Mouse (Mus musculus) lung, postnatal 36 days (tissue): ENCODE data around the gene Mum1.

ENCODE experiments used
- DNase-seq: peaks from one replicate; pipeline ENCODE4 v3.0.0; 2022; ENCODE audit warnings: mixed read lengths

The Mum1 gene

GRCm38 (mm10) chr10:80273847-80274246, 47.6 kb downstream of the Mum1 start:
- DNase-seq = peak; percentile 73

DNA sequence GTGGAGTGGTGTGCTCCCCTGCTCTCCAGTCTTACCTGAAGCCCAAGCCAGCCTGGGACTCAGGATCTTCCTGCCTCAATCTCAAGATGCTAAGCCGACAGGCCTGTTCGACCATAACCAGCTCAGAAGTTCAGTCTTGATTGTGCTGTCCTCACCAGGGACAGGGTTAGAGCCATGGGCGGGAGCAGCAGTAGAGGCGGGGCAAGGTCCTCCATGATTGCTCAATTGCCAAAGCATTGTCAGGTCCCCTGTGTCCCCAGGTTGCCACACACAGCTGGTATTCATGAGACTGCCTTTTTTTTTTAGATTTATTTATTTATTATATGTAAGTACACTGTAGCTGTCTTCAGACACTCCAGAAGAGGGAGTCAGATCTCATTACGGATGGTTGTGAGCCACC, 50.0 kb downstream of the Mum1 start:
- peak; percentile 46 for DNase-seq

GRCm38 (mm10) chr10:80278390-80278789, 52.2 kb downstream of the Mum1 start:
- DNase-seq = no peak

DNA sequence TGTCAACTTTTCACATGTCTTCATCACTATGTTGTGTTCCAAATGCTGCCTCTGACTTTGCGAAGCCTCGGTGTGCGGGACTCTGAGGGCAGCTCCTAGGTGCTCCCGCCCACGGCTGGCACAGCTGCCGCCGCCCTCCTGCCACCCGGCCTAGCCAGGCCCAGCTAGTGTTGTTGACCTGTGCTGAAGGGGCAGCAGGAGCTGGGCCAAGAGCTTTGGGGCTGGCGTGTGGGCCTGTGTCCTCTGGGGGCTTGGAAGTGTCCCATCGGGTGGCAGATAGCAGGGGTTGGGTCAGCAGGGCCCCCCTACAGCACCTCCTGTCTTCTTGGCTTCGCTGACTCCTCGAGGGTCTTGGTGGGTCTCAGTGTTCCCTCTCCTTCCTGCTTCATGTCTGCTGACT, 53.0 kb downstream of the Mum1 start:
- no peak for DNase-seq

GRCm38 (mm10) chr10:80281304-80281703, 55.1 kb downstream of the Mum1 start:
- peak; percentile 81 for DNase-seq

DNA sequence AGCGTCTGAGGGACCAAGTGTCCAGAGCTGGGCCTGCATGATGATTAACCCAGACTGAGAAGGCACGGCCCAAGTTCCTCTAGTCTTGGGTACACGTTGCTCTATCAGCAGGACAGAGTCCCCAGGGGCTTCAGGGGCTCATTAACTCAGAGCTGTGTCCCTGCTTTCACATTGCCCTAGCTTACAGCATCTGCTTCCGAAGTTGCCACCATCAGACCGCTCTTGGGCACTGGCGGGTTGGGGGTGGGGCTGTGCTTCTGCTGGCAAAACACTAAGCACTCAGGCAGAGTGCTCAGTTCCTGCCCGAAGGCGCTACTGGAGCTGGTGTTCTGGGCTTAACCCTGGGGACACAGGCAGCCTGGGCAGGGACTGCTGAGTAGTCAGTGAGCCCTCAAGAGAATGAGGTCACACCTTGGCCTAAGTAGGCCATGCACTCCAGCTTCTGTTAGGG, 55.7 kb downstream of the Mum1 start:
- DNase-seq = peak; percentile 86

- DNase-seq = peak; percentile 70
These were observed 56.5 kb downstream of the Mum1 start for GRCm38 (mm10) chr10:80282481-80283441.

- no peak for DNase-seq
These were observed 59.2 kb downstream of the Mum1 start for GRCm38 (mm10) chr10:80285222-80286070.

DNA sequence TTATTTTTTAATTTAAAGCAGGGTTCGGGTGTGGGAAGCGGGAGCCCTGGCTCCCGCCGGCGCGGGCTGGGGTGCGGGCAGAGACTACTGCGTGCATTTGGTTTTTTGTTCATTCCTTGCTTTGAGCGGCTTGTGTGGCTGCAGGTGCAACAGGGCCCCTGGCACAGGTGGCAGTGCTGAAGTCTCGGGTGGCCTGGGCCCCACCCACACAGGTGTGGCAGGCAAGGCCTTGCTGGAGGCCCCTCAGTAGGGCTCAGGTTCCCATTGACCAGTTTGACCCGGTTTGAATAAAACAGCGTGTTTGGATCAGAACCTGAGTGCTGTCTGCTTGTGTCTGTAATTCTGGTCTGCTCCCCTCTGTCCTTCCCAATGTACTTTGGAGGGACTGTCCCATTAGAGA, 61.9 kb downstream of the Mum1 start:
- DNase-seq = no peak

- DNase-seq = no peak
These were observed 62.4 kb downstream of the Mum1 start for GRCm38 (mm10) chr10:80288657-80289056.

DNA sequence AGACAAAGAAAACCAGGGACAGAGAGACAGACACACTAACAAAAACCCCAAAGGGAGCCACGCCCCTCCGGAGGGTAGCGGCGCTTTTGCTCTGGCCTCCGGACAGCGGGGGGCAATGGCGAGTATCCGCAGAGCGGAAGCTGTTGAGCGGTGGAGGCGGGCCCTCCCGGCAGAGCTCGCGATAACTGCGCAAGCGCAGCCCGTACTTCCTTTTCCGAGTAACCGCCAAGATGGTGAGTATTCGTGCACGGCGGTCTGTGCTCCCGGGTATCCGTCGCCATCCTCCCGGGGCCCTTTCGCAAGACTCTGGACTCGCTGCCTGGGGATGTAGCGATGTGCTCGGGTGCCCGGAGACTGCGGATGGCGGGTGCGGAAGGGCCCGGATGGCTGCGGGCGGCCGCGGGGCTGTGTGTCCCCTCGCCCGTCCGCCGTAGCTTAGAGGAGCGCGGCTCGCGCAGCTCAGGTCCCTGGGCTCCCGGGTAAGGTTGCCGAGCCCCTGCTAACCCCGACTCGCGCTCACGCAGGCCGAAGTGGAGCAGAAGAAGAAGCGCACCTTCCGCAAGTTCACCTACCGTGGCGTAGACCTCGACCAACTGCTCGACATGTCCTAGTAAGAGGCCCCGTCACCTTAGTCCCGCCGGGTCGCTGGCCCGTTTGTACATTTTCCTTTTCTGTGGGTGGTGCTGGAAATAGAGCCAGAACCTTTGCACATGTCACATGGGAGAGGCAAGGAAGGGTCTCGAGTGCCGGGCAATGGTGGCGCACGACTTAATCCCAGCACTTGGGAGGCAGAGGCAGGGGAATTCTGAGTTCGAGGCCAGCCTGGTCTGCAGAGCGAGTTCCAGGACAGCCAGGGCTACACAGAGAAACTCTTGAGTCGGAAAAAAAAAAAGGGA, 66.3 kb downstream of the Mum1 start, which contains the start of gene Rps15:
Gene Rps15 (plus strand): TSS at position 203 of the 896 bp plus-strand sequence.
- DNase-seq = peak; percentile 97

- no peak for DNase-seq
These were observed 67.1 kb downstream of the Mum1 start for GRCm38 (mm10) chr10:80293325-80293724.
